Mouse (Mus musculus) ovary, adult 18-20 months (tissue): Measurements from ENCODE around the gene Cacna1h.

Experiments
- DNase-seq: peaks from one replicate; pipeline ENCODE4 v3.0.0; 2022; ENCODE audit warnings: low spot score, mixed read lengths

Cacna1h gene

GRCm38 (mm10) chr17:25407352-25407751 lies 26.2 kb downstream of the Cacna1h start:
- peak; percentile 38 for DNase-seq

DNA sequence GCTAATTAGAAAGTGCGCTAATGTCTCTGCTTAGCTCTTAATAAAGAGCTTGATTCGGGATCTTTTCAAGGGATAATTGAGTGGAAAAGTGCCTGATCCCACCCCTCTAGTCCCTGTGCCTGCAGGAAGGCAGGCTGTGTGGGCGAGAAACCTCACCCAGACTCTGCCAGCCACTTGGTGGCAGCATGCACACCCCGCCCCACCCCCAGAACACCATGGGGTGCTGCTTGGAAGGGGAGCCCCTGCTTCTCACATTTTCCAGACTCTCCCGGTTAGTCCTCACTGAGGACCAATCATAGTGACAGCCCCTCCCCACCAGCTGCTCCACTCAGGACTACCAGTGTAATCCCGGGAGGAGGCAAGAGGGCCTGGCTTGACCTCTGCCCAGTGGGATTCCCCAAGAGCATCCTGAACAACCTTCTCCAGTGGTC lies 27.6 kb downstream of the Cacna1h start:
- no peak for DNase-seq

DNA sequence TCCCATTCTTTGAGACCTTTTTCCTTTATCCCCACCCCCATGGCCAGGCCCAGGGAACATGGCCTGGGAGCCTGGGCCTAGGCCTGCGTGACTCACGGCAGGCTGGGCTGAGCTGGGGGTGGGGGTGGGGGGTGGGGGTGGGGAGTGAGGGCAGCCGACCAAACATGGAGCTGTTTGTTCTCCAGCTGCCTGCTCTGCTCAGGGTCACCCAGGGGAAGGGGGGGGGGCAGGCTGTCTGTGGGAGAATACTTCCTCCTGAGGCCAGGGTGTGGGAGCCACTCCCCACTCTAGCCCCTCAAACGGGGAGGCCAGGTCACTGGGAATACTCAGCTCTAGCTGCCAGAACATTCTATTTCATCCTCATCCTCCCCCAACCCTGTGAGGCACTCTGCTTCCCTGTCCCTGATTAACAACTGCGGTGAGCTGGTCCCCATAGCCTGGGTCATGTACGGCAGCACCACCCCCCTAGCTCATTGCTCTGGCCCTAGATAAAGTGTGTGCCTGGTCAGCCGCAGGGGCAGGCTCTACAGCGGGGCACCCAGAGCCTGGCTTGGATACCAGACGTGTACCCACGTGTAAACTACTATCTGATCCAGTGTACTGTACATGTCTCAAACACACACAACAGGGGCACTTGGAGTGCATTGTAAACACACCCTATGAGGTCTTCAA lies 28.2 kb downstream of the Cacna1h start:
- peak; percentile 53 for DNase-seq

DNA sequence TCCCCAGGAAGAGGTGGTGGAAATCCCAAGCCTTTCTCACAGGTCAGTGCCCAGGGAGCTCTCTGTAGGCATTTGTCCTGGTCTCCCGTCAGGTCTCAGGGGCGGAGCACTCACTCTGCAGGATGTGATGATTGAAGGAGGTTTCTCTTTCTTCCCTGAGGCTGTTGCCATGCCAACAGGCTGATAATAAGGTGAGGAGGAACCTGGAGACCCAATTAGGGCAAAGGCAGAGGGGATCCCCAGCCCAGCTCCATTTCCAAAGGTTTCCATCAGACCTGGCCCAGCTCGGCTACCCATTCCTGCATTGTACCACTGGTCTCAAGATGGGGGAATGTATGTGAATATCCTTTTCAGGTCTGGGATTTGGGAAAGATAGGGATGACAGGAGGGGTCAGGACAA lies 29.4 kb downstream of the Cacna1h start:
- no peak for DNase-seq

DNA sequence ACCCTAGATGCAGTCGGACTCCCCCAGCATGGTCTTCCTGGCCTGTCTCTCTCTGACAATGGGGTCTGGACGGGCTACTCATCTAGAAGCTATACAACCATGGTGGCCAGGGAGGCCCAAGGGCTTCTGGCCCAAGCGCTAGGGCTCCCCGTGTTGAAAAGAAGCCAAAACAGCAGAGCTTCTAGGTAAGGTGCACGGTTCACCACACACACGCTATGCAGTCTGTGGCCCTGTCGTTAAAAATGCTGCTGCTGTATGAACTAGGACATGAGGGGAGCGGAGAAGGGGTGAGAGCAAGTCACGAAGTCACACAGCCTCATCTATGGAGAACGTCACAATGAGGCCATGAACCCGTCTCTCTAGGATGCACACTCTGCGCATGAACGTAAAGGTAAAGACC lies 31.4 kb downstream of the Cacna1h start:
- DNase-seq = no peak

- DNase-seq = no peak
Observed at GRCm38 (mm10) chr17:25401491-25401890, 32.1 kb downstream of the Cacna1h start.

DNA sequence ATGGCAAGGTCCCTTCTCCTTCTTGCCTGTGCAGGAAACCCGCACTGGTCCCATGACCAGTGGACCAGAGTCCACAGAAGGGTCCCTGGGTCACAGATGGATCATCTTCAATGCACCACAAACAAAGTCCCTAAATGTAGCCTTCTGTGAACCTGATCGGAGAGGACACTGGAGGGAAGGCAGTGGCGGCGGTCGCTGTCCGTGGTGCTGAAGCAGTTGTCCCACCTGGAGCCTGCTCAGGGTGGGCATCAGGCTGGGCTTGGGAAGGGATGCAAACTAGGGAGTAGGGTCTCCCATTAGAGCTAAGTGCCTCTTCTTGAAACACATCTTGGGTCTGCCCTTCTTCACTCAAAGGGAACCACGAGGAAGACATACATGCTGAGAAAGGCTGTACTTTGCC lies 33.1 kb downstream of the Cacna1h start:
- DNase-seq = no peak

- DNase-seq = no peak
Observed at GRCm38 (mm10) chr17:25398520-25398838, 35.1 kb downstream of the Cacna1h start.

- DNase-seq = peak; percentile 48
Observed at GRCm38 (mm10) chr17:25397804-25398519, 35.6 kb downstream of the Cacna1h start.

DNA sequence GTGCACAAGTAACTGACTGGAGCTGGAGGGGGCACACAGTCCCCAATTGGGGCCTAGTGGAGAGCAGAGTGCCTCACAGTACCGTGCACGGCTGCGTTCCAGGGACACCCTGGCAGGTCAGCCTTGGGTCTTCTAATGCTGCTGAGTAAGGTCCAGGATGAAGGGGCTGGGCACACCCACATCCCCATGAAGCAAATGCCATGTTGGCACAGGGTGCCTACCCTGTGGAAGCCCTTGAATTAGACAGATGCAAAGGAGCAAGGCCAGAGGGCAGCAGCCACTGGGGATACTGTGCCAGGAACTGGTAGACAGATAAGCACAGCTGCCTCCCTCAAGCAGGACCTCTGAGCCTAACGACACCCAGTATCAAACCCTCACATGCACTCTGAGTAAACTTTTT lies 39.1 kb downstream of the Cacna1h start:
- DNase-seq = no peak

GRCm38 (mm10) chr17:25374011-25374410 lies 59.6 kb downstream of the Cacna1h start:
- no peak for DNase-seq

DNA sequence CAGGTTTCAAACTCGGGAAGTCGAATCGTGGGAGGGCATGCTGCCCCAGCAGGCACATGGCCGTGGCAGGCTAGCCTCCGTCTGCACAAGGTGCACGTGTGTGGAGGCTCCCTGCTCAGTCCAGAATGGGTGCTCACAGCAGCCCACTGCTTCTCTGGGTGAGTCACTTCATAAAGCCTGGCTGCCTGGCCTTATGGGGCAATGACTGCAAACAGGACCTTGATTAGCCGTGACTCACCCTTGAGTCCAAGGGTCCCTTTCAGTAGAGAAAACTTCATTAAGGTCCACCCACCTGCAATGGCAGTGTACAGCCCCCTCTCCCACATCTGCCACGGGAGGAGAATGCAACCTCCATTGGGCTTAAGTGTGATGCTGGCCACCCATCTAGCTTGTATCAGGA lies 61.1 kb downstream of the Cacna1h start:
- no peak for DNase-seq

DNA sequence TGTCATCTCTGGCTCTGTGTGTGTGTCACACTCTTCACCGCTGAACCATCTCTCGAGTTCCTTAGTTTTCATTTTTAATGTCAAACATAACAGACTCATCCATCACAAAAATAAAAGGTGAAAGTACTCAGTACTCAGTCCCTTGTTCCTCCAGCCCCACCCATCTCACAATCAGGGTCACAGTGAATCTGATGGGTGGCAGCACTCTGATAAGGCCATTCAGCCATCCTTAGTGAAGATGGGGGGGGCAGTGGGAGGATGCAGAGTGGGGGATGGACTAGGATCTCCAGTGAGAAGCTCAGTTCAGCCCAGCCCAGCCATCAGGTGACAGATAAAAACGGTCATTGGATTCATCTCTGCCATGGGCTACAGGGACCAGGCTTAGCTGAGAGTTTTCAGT lies 64.6 kb downstream of the Cacna1h start, which contains the start of gene Tpsg1:
Gene Tpsg1 (plus strand): TSS at position 301 of the 400 bp plus-strand sequence.
- DNase-seq = no peak

DNA sequence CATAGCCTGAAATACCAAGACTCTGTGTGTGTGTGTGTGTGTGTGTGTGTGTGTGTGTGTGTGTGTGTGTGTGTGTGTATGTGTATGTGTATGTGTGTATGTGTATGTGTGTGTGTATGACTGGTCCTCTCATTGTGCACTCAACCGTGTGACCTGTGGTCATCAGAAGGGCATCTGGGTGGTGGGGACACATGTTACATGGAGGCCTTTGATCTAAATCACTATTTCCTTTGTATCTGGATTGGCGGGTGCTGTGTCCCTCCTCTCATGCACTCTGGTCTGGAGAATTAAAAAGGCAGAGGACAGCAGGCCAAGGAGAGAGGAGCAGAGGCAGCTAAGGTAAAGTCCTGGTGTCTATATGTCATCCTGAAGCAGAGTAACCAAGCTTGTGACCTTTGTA lies 67.6 kb downstream of the Cacna1h start, which contains the start of gene Tpsb2:
Gene Tpsb2 (plus strand): TSS at position 301 of the 400 bp plus-strand sequence.
- no peak for DNase-seq

GRCm38 (mm10) chr17:25363726-25364125 lies 69.9 kb downstream of the Cacna1h start:
- no peak for DNase-seq

GRCm38 (mm10) chr17:25361291-25361690 lies 72.3 kb downstream of the Cacna1h start:
- no peak for DNase-seq

GRCm38 (mm10) chr17:25345462-25345861 lies 88.1 kb downstream of the Cacna1h start, which contains the start of gene Tpsab1:
Gene Tpsab1 (minus strand): TSS chr17:25345562.
- no peak for DNase-seq

DNA sequence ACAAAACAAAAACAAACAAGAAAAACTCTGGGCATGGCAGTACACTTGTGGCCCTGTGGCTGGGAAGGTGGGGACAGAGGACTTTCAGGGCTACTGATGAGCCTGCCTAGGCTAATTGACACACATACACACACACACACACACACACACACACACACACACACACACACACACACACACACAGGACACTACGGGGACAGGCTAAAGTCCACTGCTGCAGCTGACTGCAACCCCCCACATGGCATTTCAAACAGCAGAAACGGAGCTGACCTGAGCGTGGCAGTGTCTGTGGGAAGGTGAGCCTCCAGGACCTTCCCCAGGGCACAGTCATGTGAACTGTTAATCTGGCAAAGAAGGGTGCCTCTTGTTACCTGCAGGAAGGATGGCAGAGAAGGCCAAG lies 92.1 kb downstream of the Cacna1h start:
- DNase-seq = no peak

- DNase-seq = no peak
Observed at GRCm38 (mm10) chr17:25340003-25340402, 93.6 kb downstream of the Cacna1h start.

- DNase-seq = no peak
Observed at GRCm38 (mm10) chr17:25338218-25338617, 95.4 kb downstream of the Cacna1h start.

DNA sequence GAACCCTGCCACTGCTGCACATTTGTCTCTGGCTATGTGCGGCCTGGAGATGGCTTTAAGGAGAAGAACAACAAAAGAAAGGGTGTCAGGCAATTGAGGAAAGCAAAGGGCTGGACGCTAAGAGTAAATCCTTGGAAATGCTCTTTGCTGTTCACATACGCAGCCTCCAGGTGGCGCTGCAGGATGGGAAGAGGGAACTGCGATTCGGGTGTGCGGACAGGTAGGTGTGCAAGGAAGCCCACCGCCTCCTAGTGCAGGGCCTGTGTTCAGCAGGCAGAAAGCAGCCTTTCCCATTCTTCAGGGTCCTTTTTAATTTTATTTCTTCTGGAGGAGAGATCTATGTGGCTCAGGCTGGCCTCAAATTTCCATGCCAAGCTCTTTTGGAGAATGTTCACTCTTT lies 99.6 kb downstream of the Cacna1h start:
- DNase-seq = no peak

DNA sequence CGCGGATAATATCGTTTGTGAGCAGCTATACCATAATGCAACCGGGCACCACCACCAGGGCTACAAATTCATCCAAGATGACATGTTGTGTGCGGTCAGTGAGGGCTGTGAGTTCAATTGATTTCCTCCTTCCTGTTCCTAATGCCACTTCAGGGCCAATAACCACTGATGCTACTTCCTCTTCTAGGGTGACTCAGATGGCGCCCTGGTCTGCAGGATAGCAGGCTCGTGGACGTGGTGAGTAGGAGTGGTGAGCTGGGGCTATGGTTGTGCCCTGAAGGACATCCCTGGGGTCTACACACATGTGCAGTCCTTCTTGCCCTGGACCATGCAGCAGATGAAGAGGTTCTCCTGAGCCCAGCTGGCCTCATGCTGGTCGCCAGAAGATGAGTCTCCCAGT lies 101.3 kb downstream of the Cacna1h start:
- DNase-seq = no peak
